Mouse (Mus musculus) liver, embryonic 13.5 days (tissue): ENCODE measurements around the gene Pm20d1. TPM values are rescaled to one million over a fixed set of nuclear protein-coding genes. Genes with fewer than 3 reads are reported as not detected.

Experiments
- ATAC-seq: fragments of 200-750 bp; cut with Nextera tagmentation; 2 replicates; pipeline ENCODE4 v1.8.0; 2017; ENCODE audit warnings: low read depth, mild to moderate bottlenecking, moderate number of reproducible peaks, moderate library complexity
- DNase-seq: peaks from one replicate; pipeline ENCODE4 v3.0.0; 2022
- H3K27ac ChIP-seq: fragments of 300-500 bp; sonication (generic); 2 replicates; pipeline ENCODE4 v1.5.1; 2015; ENCODE audit warnings: moderate library complexity, mild to moderate bottlenecking, inconsistent platforms
- H3K27me3 ChIP-seq: fragments of 300-500 bp; sonication (generic); 2 replicates; pipeline ENCODE4 v1.6.1; 2015; ENCODE audit warnings: mild to moderate bottlenecking, inconsistent platforms
- H3K36me3 ChIP-seq: fragments of 300-500 bp; sonication (generic); 2 replicates; pipeline ENCODE4 v1.6.1; 2015; ENCODE audit warnings: mild to moderate bottlenecking, inconsistent platforms
- H3K4me1 ChIP-seq: fragments of 300-500 bp; sonication (generic); replicated peaks from 2 replicates; pipeline ENCODE4 v1.6.1; 2015; ENCODE audit warnings: inconsistent platforms
- H3K4me2 ChIP-seq: fragments of 300-500 bp; sonication (generic); 2 replicates; pipeline ENCODE4 v1.6.1; 2015; ENCODE audit warnings: inconsistent platforms, mild to moderate bottlenecking, moderate library complexity
- H3K4me3 ChIP-seq: fragments of 300-500 bp; sonication (generic); replicated peaks from 2 replicates; pipeline ENCODE4 v1.5.1; 2015; ENCODE audit warnings: mild to moderate bottlenecking, inconsistent platforms
- H3K9ac ChIP-seq: fragments of 300-500 bp; sonication (generic); 2 replicates; pipeline ENCODE4 v1.6.1; 2015; ENCODE audit warnings: mild to moderate bottlenecking, inconsistent platforms
- H3K9me3 ChIP-seq: fragments of 300-500 bp; sonication (generic); replicated peaks from 2 replicates; pipeline ENCODE4 v1.6.1; 2016; ENCODE audit warnings: inconsistent platforms
- WGBS: fragments of 180-500 bp; shearing (Covaris S2); methylation state at CpG from one replicate; pipeline ENCODE4 v1.1.7; 2015; ENCODE audit not compliant: insufficient replicate concordance; 5-methylcytosine and 5-hydroxymethylcytosine counted together
- polyA plus RNA-seq: library from polyadenylated mRNA; unstranded; fragments of >200 nt; fragmentation: Nextera tagmentation; extraction: Ambion mirVana; gene quantifications from 2 replicates; pipeline ENCODE4 v1.2.1, GENCODE M21; 2015

Pm20d1 gene
- polyA plus RNA-seq, 1 experiment from 2014 or later = 3.2 TPM

DNA sequence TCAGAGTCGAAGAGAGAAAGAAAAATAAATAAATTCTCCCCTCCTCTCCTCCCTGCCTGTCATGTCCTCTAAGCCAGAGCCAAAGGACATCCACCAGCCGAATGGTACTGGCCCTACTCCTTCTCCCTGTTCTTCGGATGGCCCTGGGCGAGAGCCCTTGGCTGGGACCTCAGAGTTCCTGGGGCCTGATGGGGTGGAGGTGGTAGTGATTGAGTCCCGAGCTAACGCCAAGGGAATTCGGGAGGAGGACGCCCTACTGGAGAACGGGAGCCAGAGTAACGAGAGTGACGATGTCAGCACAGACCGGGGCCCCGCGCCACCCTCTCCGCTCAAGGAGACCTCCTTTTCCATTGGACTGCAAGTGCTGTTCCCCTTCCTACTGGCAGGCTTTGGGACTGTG lies 33.4 kb downstream of the Pm20d1 start:
- Histone ChIP-seq H3K9me3 (no peaks in the 10 kb centered on the region), H3K27ac (no peak overlapping the region), H3K4me1 (peaks cover 20% of the 10 kb centered on the region), H3K9ac (no peak overlapping the region), H3K36me3 (no peaks in the 10 kb centered on the region), H3K4me2 (no peak overlapping the region), H3K27me3 (peaks cover 8% of the 10 kb centered on the region; the same call in 1 of the 2 replicates), H3K4me3 (no peak overlapping the region)
- DNase-seq (no peak), ATAC-seq (no peak)
- 87% methylated on average over 15 of the region's 15 CpGs for WGBS

DNA sequence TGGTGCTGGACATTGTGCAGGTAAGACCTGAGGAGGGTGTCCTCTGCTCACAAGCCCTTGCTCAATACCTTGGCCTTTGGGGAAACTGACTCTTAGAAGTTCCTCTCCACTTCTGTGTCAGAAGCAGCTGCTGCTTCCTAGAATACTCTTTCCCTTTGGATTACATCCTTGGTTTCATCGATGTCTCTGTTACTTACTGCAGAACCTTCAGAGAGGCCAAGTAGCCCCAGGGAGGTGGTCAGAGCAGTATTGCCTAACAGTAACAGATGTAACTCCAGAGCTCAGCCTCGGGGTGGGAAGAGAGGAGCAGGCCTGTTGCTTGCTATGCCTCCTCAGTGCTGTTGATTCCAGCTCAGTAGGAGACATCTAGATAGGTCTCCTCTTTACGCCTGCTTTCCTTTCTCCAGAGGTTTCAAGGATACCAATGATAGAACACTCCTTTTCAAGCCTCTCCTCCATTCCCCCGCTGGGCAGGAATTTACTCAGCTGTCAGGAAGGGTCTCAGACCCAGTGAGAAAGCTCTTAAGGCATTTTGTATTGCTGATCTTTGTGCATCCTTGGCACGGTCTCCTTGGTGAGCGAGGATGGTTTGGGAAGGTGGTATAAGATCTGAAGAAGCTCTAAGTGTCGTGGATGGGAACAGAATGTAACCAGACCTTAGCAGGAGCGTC lies 33.9 kb downstream of the Pm20d1 start:
- DNase-seq = no peak
- 70% methylated on average over 8 of the region's 8 CpGs for WGBS
- peaks cover 8% of the 10 kb centered on the region; the same call in 1 of the 2 replicates for H3K27me3 ChIP-seq
- ATAC-seq = no peak
- H3K4me2 ChIP-seq = no peak overlapping the region
- peaks cover 20% of the 10 kb centered on the region for H3K4me1 ChIP-seq
- H3K9ac ChIP-seq = no peak overlapping the region
- no peak overlapping the region for H3K4me3 ChIP-seq
- H3K36me3 ChIP-seq = no peaks in the 10 kb centered on the region
- H3K27ac ChIP-seq = no peak overlapping the region
- H3K9me3 ChIP-seq = no peaks in the 10 kb centered on the region

DNA sequence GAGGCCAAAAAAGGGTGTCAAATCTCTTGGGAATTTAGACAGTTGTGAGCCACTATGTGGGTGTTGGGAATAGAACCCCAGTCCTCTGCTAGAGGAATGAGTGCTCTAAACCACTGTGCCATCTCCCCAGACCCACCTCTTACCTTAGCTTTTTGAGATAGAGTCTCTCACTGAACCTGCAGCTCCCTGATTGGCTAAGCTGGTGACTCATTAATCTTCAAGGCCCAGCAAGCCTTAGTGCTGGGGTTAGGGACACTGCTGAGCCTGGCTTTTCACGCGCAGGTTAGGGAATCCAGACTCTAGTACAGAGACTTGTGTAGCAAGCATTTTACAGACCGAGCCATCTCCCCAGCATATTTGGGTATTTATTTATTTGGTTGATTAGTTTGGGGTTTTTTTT lies 39.9 kb downstream of the Pm20d1 start:
- no peaks in the 10 kb centered on the region; the same call in 1 of the 2 replicates for H3K36me3 ChIP-seq
- DNase-seq = no peak
- H3K4me1 ChIP-seq = no peaks in the 10 kb centered on the region
- H3K9me3 ChIP-seq = no peaks in the 10 kb centered on the region
- WGBS = 76% methylated on average over 3 of the region's 3 CpGs
- H3K27ac ChIP-seq = no peak overlapping the region
- no peak overlapping the region for H3K4me3 ChIP-seq
- H3K27me3 ChIP-seq = no peaks in the 10 kb centered on the region
- no peak for ATAC-seq
- no peak overlapping the region for H3K9ac ChIP-seq
- no peak overlapping the region for H3K4me2 ChIP-seq

DNA sequence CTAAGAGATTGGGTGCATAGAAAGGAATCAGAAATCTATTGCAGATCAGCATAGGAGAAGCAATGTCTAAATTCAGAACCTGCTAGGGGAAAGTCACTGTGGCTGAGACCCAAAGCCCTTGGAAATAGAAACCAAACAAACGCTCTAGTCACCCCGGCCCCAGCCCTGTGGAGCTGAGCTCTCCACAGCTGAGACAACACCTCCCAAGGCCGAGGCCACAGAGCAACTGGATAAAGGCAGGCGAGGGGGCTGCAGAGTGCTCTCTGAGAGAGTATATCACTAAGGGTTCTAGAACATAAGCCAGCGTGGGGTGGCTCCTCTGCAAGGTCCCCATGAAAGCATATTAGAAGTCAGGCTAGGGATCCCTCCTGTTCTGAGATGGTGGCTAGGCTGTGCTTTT lies 41.4 kb downstream of the Pm20d1 start:
- no peak for ATAC-seq

DNA sequence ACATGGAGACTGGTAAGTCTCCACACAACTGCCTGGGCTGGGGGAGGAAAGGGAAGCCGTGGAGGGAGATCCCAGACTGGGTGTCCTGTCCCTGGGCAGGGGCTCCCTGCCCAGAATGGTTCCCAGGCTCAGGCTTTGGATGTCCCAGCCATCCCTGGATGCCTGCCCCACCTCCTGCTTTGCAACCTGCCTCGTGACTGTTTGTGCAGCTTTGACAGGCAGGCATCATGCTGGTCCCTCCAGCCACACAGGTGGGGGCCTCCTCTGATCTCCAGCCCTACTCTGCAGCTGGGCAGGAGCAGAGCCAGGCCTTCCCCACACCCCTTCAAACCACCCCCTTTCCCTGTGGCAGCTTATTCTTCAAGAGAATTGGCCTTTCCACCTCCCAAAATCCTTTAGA lies 42.1 kb downstream of the Pm20d1 start:
- Histone ChIP-seq H3K9me3 (no peaks in the 10 kb centered on the region), H3K4me3 (no peak overlapping the region), H3K4me2 (no peak overlapping the region), H3K4me1 (no peaks in the 10 kb centered on the region), H3K27ac (no peak overlapping the region), H3K9ac (no peak overlapping the region), H3K36me3 (peaks cover 2% of the 10 kb centered on the region), H3K27me3 (no peaks in the 10 kb centered on the region)
- no peak for DNase-seq
- 72% methylated on average over 2 of the region's 2 CpGs for WGBS
- ATAC-seq = no peak

More for the DNA sequence above, 41.4 kb downstream of the Pm20d1 start:
- Histone ChIP-seq H3K9me3 (no peaks in the 10 kb centered on the region), H3K36me3 (no peaks in the 10 kb centered on the region; the same call in 1 of the 2 replicates), H3K4me2 (no peak overlapping the region), H3K4me3 (no peak overlapping the region), H3K27ac (no peak overlapping the region), H3K9ac (no peak overlapping the region), H3K27me3 (no peaks in the 10 kb centered on the region), H3K4me1 (no peaks in the 10 kb centered on the region)
- no peak for DNase-seq
- 63% methylated on average over 5 of the region's 5 CpGs for WGBS

DNA sequence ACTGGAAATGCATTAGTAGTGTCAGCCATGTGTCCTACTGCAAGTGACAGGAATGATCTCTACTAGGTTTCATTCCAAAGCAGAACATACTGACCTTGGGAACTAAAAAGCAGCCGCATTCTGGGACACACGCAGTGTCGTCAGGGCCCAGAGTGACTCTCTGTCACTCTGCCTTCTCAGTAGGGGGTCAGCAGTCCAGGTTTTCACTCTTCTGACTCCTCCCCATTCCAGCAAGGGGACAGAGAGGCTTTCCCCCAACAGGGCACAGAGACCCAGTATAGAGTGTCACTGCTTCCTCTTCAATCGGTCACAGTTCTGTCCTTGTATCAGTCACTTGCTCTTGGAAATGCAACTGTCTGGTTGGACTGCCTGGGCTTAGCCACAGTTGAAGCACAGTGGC lies 45.0 kb downstream of the Pm20d1 start:
- WGBS = 80% methylated on average over 4 of the region's 4 CpGs
- no peak overlapping the region for H3K4me3 ChIP-seq
- H3K9ac ChIP-seq = no peak overlapping the region
- no peaks in the 10 kb centered on the region for H3K27me3 ChIP-seq
- no peak overlapping the region for H3K27ac ChIP-seq
- H3K36me3 ChIP-seq = peaks cover 6% of the 10 kb centered on the region
- ATAC-seq (no peak), DNase-seq (no peak)
- no peak overlapping the region for H3K4me2 ChIP-seq
- H3K4me1 ChIP-seq = 0 out of 2 replicates have a peak, but pooled peaks cover 3% of the 10 kb centered on the region
- H3K9me3 ChIP-seq = no peaks in the 10 kb centered on the region

DNA sequence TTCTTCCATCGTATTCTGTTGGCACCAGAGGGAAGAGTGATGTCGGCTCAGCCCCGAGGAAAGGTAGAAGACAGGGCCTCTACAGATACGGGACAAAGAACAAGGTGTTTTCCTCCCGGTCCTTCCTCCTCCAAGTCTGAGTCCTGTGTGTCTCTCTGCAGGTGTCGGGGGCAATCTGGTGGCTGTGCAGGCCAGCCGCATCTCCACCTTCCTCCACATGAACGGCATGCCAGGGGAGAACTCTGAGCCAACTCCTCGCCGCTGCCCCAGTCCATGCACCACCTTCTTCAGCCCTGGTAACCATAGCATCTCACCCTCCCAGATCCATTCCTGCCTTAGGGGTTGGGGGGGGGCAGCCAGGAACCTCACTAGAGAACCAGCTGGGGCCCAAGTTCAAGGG lies 46.6 kb downstream of the Pm20d1 start:
- Histone ChIP-seq H3K36me3 (peaks cover 6% of the 10 kb centered on the region), H3K4me3 (no peak overlapping the region), H3K27ac (no peak overlapping the region), H3K4me1 (0 out of 2 replicates have a peak, but pooled peaks cover 3% of the 10 kb centered on the region), H3K27me3 (no peaks in the 10 kb centered on the region), H3K9me3 (no peaks in the 10 kb centered on the region), H3K9ac (no peak overlapping the region), H3K4me2 (no peak overlapping the region)
- ATAC-seq (no peak), DNase-seq (no peak)
- WGBS = 89% methylated on average over 10 of the region's 10 CpGs

DNA sequence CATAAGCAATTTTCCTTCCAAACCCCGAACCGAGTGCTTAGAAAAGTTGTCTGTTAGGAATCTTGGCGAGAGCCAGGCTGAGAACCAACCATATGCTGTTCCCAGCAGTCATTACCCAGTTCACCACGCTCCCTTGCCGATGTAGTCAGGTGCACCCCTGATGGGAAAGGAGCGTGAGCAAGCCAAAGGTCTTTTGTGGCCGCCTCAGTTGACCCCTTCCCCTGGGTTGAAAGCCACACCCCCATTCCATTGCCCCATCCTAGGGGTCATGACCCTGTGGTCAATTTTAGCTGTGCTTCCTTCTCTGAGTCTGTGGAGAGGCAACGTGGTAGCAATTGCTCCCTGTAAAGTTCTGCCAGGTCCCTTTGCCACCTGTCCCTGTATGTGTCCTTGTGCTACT lies 47.7 kb downstream of the Pm20d1 start:
- H3K4me2 ChIP-seq = no peak overlapping the region
- H3K27ac ChIP-seq = no peak overlapping the region
- H3K36me3 ChIP-seq = peaks cover 6% of the 10 kb centered on the region
- ATAC-seq = no peak; the same call in 1 of the 2 replicates
- 70% methylated on average over 8 of the region's 8 CpGs for WGBS
- H3K4me1 ChIP-seq = 0 out of 2 replicates have a peak, but pooled peaks cover 3% of the 10 kb centered on the region
- H3K4me3 ChIP-seq = no peak overlapping the region
- no peaks in the 10 kb centered on the region for H3K9me3 ChIP-seq
- no peaks in the 10 kb centered on the region for H3K27me3 ChIP-seq
- no peak overlapping the region for H3K9ac ChIP-seq
- DNase-seq = no peak

DNA sequence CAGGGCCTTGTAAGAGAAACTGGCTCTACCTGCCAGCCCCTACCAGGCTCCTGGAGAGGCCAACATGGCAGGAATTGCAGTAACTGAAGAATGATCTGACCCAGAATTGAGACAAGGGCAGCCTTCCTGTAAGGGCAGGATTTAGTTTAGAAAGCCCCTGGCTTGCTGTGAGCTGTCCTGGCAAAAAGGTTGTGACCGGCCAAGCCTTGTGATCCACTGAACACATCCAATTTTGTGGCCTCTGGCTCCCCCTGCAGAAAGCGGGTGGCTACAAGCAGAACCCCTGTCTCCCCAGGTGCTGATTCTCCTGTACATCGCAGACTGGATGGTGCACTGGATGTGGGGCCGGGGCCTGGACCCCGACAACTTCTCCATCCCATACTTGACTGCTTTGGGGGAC lies 49.1 kb downstream of the Pm20d1 start:
- no peak overlapping the region for H3K9ac ChIP-seq
- 75% methylated on average over 5 of the region's 5 CpGs for WGBS
- no peak for ATAC-seq

DNA sequence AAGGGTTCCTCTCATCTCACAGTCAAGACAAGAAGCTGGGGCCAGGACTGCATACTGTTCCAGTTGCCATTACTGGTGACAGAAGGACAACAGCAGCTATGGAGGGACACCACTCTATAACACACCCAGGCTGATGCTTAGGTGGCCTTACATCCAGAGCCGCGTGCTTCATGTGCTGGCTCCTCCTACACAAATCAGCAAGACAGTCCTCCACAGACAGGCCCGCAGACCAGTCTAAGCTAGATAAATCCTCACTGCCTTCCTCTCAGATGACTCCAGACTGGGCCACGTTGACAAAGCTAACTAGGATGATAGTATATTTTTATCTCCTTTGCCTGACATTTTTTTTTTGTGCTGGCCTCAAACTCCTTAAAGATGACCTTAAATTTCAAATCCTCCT lies 64.6 kb downstream of the Pm20d1 start:
- 52% methylated on average over 4 of the region's 4 CpGs for WGBS
- no peak overlapping the region for H3K27ac ChIP-seq
- no peak for ATAC-seq
- H3K27me3 ChIP-seq = no peaks in the 10 kb centered on the region
- H3K36me3 ChIP-seq = no peaks in the 10 kb centered on the region
- DNase-seq = no peak
- H3K4me3 ChIP-seq = no peak overlapping the region
- no peak overlapping the region for H3K9ac ChIP-seq
- H3K4me2 ChIP-seq = no peak overlapping the region
- no peaks in the 10 kb centered on the region for H3K9me3 ChIP-seq
- no peaks in the 10 kb centered on the region for H3K4me1 ChIP-seq

More for the DNA sequence above, 49.1 kb downstream of the Pm20d1 start:
- Histone ChIP-seq H3K27me3 (no peaks in the 10 kb centered on the region), H3K4me1 (0 out of 2 replicates have a peak, but pooled peaks cover 3% of the 10 kb centered on the region), H3K4me2 (no peak overlapping the region), H3K27ac (no peak overlapping the region), H3K36me3 (peaks cover 6% of the 10 kb centered on the region), H3K9me3 (no peaks in the 10 kb centered on the region), H3K4me3 (no peak overlapping the region)
- peak; percentile 9 for DNase-seq

DNA sequence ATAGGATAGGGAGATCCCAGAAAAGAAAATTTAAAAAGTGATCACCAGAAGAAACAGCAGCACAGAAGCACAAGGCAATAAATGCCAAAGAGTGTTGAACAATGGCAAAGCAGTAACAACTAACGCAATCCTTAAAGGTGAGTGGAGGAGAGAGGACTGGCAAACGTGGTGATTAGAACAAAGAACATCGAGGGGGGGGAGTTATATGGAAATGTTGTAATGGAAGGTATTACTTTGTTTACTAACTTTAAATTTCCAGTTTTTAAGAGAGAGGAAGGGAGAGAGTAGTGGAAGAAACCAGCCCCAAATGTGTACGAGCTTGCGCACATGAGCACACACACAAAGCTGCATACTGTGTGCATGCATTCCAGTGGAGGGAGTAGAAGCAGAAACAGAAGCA lies 68.4 kb downstream of the Pm20d1 start:
- no peaks in the 10 kb centered on the region for H3K9me3 ChIP-seq
- ATAC-seq (no peak), DNase-seq (no peak)
- no peaks in the 10 kb centered on the region for H3K27me3 ChIP-seq
- H3K9ac ChIP-seq = no peak overlapping the region
- H3K27ac ChIP-seq = no peak overlapping the region
- peaks cover 8% of the 10 kb centered on the region for H3K4me1 ChIP-seq
- H3K4me2 ChIP-seq = no peak overlapping the region
- WGBS = 71% methylated on average over 5 of the region's 5 CpGs
- H3K36me3 ChIP-seq = no peaks in the 10 kb centered on the region
- no peak overlapping the region for H3K4me3 ChIP-seq
